Mouse (Mus musculus): ENCODE results near the gene Lcp2. TPM values are rescaled to one million over a fixed set of nuclear protein-coding genes. Genes with fewer than 3 reads are reported as not detected.

The Lcp2 gene
- polyA plus RNA-seq, 1 experiment from 2014 or later: 2.2 TPM

DNA sequence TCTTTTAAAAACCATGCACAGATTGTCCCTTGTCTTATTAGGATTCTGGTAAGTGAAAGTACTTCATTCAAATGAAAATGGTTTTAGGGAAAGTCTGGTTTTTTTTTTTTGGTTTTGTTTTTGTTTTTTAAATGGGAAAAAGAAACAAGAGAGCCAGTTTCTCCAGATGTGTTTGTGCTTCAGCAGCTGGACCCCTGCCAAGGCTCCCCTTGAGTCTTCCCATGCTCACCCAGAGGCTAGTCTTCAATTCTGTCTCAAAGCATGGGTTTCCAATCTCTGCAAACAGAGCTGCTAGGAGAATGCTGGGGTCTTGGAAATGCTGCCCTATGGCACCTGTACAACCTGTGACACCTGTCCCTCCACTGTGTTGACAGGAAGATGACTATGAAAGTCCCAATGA lies 23.9 kb downstream of the Lcp2 start:
- H3K9ac ChIP-seq (ENCODE audit: low read length): no peak overlapping the region
- H3K4me3 ChIP-seq (ENCODE audit: low read depth, low read length): no peak overlapping the region
- H3K27me3 ChIP-seq (replicated peaks; ENCODE audit: control insufficient read depth, insufficient read depth, low read length): no peaks in the 10 kb centered on the region
- H3K36me3 ChIP-seq (ENCODE audit: control insufficient read depth, insufficient read depth, low read length): no peaks in the 10 kb centered on the region
- no peaks in the 10 kb centered on the region; the same call in 1 of the 2 replicates for H3K4me1 ChIP-seq (ENCODE audit: control insufficient read depth, insufficient read depth, low read length)
- H3K9me3 ChIP-seq (replicated peaks; ENCODE audit: control insufficient read depth, low read length): no peaks in the 10 kb centered on the region
- no peak overlapping the region for H3K4me2 ChIP-seq (ENCODE audit: low read length)
- DNase-seq (ENCODE audit: low spot score) (no peak), ATAC-seq (no peak)
- no peak overlapping the region for H3K27ac ChIP-seq (ENCODE audit: low read depth, low read length)

DNA sequence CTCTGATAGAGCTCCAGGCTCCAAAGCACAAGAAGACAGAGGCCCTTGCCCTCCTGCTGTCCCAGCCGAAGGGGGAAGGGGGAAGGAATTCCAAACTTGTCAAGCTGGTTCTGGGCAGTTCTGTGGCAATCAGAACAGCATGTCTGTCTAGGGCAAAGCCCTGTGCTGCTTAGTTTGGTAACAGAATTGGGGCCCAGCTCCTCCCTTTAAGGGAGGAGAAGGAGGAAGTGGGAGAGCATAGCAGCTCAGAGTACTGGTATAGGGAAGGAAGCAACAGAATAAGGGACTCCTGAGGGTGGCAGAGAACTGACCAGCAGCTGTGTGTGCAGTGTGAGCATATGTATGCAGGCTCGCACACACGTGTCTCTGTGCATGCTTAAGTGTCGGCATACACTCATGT lies 25.6 kb downstream of the Lcp2 start:
- ATAC-seq (no peak), DNase-seq (ENCODE audit: low spot score) (no peak)
- Histone ChIP-seq H3K27ac (ENCODE audit: low read depth, low read length) (no peak overlapping the region), H3K4me3 (ENCODE audit: low read depth, low read length) (no peak overlapping the region), H3K4me1 (ENCODE audit: control insufficient read depth, insufficient read depth, low read length) (no peaks in the 10 kb centered on the region; the same call in 1 of the 2 replicates), H3K9ac (ENCODE audit: low read length) (no peak overlapping the region), H3K27me3 (replicated peaks; ENCODE audit: control insufficient read depth, insufficient read depth, low read length) (no peaks in the 10 kb centered on the region), H3K4me2 (ENCODE audit: low read length) (no peak overlapping the region), H3K36me3 (ENCODE audit: control insufficient read depth, insufficient read depth, low read length) (no peaks in the 10 kb centered on the region), H3K9me3 (replicated peaks; ENCODE audit: control insufficient read depth, low read length) (no peaks in the 10 kb centered on the region)
- WGBS: 76% methylated on average over 4 of the region's 4 CpGs

DNA sequence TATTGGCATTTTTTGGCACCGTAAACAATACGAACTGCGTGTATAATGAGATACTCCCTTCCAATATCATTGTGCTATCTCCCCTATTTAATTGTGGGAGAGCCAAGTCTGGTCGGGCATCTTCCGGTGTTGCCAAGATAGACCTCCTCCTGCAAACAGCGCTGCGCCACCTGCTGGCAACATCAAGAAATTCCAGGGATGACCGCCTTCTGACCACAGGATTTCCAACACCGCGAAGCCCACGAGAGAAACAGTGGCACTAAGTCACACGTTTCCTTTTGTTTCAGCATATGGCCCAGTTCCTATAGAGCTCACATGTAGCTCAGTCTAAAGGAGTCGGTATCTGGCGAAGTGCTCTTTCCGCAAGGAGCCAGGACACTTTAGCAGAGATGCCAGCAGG lies 27.1 kb downstream of the Lcp2 start:
- no peak overlapping the region for H3K27ac ChIP-seq (ENCODE audit: low read depth, low read length)
- no peaks in the 10 kb centered on the region; the same call in 1 of the 2 replicates for H3K4me1 ChIP-seq (ENCODE audit: control insufficient read depth, insufficient read depth, low read length)
- 16% methylated on average over 15 of the region's 15 CpGs for WGBS
- DNase-seq (ENCODE audit: low spot score): peak; percentile 73
- peak; percentile 32; the same call in 1 of the 2 replicates for ATAC-seq
- H3K36me3 ChIP-seq (ENCODE audit: control insufficient read depth, insufficient read depth, low read length): no peaks in the 10 kb centered on the region
- H3K4me2 ChIP-seq (ENCODE audit: low read length): no peak overlapping the region
- no peaks in the 10 kb centered on the region for H3K9me3 ChIP-seq (replicated peaks; ENCODE audit: control insufficient read depth, low read length)
- H3K27me3 ChIP-seq (replicated peaks; ENCODE audit: control insufficient read depth, insufficient read depth, low read length): no peaks in the 10 kb centered on the region
- H3K9ac ChIP-seq (ENCODE audit: low read length): no peak overlapping the region
- no peak overlapping the region for H3K4me3 ChIP-seq (ENCODE audit: low read depth, low read length)

DNA sequence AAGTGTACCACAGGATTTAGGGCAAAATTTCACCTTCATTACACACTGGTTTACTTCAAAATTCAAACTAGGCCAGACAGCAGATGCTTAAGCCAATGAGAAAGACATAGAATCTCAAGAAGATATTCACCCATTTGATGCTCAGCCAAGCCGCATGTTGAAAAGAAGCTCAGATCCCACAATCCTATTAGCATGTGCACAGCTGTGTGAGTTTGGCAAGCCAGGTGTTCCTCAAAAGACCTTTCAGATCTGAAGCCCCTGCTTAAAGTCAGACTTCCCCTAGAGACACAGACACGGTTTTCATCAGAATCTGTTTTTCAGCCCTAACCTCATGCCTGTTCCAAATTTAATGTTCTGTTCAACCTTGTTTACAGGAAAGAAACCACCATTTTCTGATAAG lies 31.1 kb downstream of the Lcp2 start:
- Histone ChIP-seq H3K4me1 (ENCODE audit: control insufficient read depth, insufficient read depth, low read length) (no peaks in the 10 kb centered on the region; the same call in 1 of the 2 replicates), H3K27ac (ENCODE audit: low read depth, low read length) (no peak overlapping the region), H3K9ac (ENCODE audit: low read length) (no peak overlapping the region), H3K4me3 (ENCODE audit: low read depth, low read length) (no peak overlapping the region), H3K4me2 (ENCODE audit: low read length) (no peak overlapping the region), H3K36me3 (ENCODE audit: control insufficient read depth, insufficient read depth, low read length) (no peaks in the 10 kb centered on the region), H3K27me3 (replicated peaks; ENCODE audit: control insufficient read depth, insufficient read depth, low read length) (no peaks in the 10 kb centered on the region), H3K9me3 (replicated peaks; ENCODE audit: control insufficient read depth, low read length) (no peaks in the 10 kb centered on the region)
- no peak for ATAC-seq
- DNase-seq (ENCODE audit: low spot score): no peak
- WGBS: 81% methylated on average over 2 of the region's 2 CpGs

DNA sequence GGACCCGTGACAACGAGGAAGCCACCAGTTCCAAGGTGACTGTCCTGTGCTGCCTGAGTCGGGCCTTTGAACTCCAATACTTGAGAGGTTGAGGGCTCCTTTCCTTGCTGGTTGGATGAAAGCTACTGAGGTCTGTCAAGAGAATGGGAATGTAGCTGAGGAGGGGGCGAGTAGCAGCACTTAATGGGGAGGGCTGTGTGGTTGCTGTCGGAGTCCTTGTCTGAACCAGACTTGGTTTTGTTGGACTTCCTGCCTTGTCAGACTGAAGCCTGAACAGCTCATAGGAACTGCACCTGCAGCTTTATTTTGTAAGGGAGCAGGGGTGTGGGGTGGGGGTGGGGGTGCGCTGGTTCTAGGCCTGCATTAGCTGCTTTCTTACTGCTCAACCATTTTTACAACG lies 31.9 kb downstream of the Lcp2 start:
- Histone ChIP-seq H3K4me2 (ENCODE audit: low read length) (no peak overlapping the region), H3K9me3 (replicated peaks; ENCODE audit: control insufficient read depth, low read length) (no peaks in the 10 kb centered on the region), H3K4me3 (ENCODE audit: low read depth, low read length) (no peak overlapping the region), H3K4me1 (ENCODE audit: control insufficient read depth, insufficient read depth, low read length) (no peaks in the 10 kb centered on the region; the same call in 1 of the 2 replicates), H3K36me3 (ENCODE audit: control insufficient read depth, insufficient read depth, low read length) (no peaks in the 10 kb centered on the region), H3K27me3 (replicated peaks; ENCODE audit: control insufficient read depth, insufficient read depth, low read length) (no peaks in the 10 kb centered on the region), H3K9ac (ENCODE audit: low read length) (no peak overlapping the region), H3K27ac (ENCODE audit: low read depth, low read length) (no peak overlapping the region)
- ATAC-seq: no peak
- DNase-seq (ENCODE audit: low spot score): no peak
- 90% methylated on average over 7 of the region's 7 CpGs for WGBS

DNA sequence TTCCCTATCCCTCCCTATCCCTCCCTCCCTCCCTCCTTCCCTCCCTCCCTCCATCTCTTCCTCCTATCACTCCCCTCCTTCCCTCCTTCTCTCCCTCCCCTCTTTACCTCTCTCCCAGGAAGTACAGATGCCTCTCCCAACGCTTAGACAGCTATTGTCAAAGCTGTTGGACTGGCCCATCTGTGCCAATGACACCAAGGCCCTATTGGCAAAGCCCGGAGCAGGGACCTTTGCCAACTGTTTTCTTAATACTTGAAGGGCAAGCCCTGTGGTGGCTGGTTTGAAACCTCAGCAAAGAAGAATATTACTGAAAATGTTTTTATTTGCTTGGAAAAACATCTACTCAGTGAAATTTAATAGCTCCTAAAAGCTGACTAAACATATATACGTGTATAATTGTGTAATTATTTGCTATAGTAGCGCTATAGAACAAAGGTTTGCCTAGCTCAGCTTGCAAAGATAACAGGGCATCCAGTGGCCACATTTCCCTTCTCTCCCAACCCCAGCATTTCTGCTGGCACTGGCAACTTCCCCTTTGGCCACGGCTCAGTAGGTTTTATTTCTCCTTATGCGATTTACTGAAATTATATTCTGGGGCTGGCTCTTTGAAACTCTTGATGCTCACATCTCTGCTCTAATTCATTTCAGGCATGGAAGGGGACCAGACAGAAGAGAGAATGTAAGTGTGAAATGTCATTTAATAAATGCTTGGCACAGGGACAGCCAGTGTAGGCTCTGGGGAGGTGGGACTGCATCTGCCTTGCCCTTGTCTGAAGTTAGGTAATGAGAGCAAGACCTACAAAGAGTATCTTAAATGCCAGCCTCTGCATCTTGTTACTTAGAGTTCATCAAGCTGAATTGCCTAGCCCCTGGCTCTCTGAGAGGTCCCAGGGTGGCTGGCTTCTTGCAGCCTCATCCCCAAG lies 33.1 kb downstream of the Lcp2 start:
- peak; percentile 72; the same call in 1 of the 2 replicates for ATAC-seq
- 58% methylated on average over 6 of the region's 6 CpGs for WGBS
- H3K27me3 ChIP-seq (replicated peaks; ENCODE audit: control insufficient read depth, insufficient read depth, low read length): no peaks in the 10 kb centered on the region

DNA sequence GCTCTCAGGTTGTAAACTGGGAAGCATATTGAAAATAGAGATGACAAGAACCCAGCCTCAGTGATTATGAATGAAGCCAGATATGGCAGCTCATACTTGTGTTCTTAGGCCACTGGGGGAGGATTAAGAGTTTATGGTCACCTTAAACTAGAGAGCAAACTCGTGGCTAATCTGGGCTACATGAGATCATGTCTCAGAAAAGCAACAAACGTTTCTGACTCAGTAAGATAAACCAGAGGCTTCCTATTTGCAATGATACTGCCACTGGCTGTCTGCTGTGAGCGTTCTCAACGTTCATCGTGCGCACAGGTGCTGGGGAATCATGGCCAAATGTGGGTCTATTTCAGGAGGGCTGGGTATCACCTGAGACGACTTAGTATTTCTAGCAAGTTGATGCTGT lies 37.1 kb downstream of the Lcp2 start:
- Histone ChIP-seq H3K9ac (ENCODE audit: low read length) (no peak overlapping the region), H3K4me3 (ENCODE audit: low read depth, low read length) (no peak overlapping the region), H3K4me2 (ENCODE audit: low read length) (no peak overlapping the region), H3K27me3 (replicated peaks; ENCODE audit: control insufficient read depth, insufficient read depth, low read length) (no peaks in the 10 kb centered on the region), H3K36me3 (ENCODE audit: control insufficient read depth, insufficient read depth, low read length) (no peaks in the 10 kb centered on the region), H3K4me1 (ENCODE audit: control insufficient read depth, insufficient read depth, low read length) (no peaks in the 10 kb centered on the region), H3K9me3 (replicated peaks; ENCODE audit: control insufficient read depth, low read length) (no peaks in the 10 kb centered on the region), H3K27ac (ENCODE audit: low read depth, low read length) (no peak overlapping the region)
- ATAC-seq (no peak), DNase-seq (ENCODE audit: low spot score) (no peak)
- 84% methylated on average over 7 of the region's 7 CpGs for WGBS

More for the DNA sequence above, 33.1 kb downstream of the Lcp2 start:
- H3K4me2 ChIP-seq (ENCODE audit: low read length): no peak overlapping the region
- H3K9me3 ChIP-seq (replicated peaks; ENCODE audit: control insufficient read depth, low read length): no peaks in the 10 kb centered on the region
- no peak overlapping the region for H3K27ac ChIP-seq (ENCODE audit: low read depth, low read length)
- H3K36me3 ChIP-seq (ENCODE audit: control insufficient read depth, insufficient read depth, low read length): no peaks in the 10 kb centered on the region
- H3K4me3 ChIP-seq (ENCODE audit: low read depth, low read length): no peak overlapping the region
- no peaks in the 10 kb centered on the region for H3K4me1 ChIP-seq (ENCODE audit: control insufficient read depth, insufficient read depth, low read length)
- H3K9ac ChIP-seq (ENCODE audit: low read length): no peak overlapping the region
- peak; percentile 78 for DNase-seq (ENCODE audit: low spot score)

DNA sequence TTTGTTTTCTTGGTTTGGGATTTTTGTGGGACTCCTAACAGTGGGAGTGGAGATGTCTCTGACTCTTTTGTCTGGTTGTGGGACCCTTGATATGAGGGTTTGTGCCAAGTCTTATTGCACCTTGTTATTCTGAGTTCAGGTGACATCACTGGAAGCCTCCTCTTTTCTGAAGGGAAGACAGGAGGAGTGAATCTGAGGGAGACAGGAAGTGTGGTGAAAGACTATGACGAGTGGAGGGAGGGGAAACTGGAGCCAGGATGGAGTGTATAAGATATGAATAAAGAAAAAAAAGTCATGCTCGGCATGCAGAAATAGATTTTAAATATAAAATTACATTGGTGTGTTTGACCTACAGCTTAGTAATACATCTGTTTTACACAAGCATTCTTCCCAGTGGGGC lies 37.9 kb downstream of the Lcp2 start:
- no peak overlapping the region for H3K4me3 ChIP-seq (ENCODE audit: low read depth, low read length)
- no peak overlapping the region for H3K4me2 ChIP-seq (ENCODE audit: low read length)
- no peak overlapping the region for H3K27ac ChIP-seq (ENCODE audit: low read depth, low read length)
- no peaks in the 10 kb centered on the region for H3K4me1 ChIP-seq (ENCODE audit: control insufficient read depth, insufficient read depth, low read length)
- no peaks in the 10 kb centered on the region for H3K27me3 ChIP-seq (replicated peaks; ENCODE audit: control insufficient read depth, insufficient read depth, low read length)
- 74% methylated on average over 2 of the region's 2 CpGs for WGBS
- no peak overlapping the region for H3K9ac ChIP-seq (ENCODE audit: low read length)
- ATAC-seq (no peak), DNase-seq (ENCODE audit: low spot score) (no peak)
- no peaks in the 10 kb centered on the region for H3K36me3 ChIP-seq (ENCODE audit: control insufficient read depth, insufficient read depth, low read length)
- H3K9me3 ChIP-seq (replicated peaks; ENCODE audit: control insufficient read depth, low read length): no peaks in the 10 kb centered on the region

DNA sequence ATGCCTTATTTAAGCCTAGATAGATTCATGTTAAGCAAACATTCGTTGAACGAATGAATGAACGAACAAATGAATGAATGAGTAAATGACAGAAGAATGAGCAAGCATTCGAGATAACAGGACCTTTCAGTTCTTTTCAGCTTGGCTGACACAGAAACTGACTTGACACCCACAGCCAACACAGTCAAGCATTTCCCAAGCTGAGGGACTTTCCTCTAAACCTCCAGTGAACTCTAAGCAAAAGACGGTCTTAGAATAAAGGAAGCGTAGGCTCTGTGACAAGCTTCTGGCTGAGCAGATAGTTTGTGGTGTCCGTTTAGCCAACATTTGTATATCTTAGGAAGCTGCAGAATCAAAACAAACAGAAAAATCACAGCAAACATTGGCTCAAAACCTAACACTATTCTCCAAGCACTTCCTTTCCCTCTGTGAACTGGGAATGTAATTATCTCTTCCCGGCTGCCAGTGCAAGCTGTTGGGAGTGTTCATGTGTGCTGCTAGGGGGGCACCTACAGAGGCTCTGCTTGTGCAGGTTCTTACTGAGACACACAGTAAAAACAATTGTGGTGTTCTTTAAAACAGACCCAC lies 39.5 kb downstream of the Lcp2 start:
- Histone ChIP-seq H3K4me2 (ENCODE audit: low read length) (no peak overlapping the region), H3K4me1 (ENCODE audit: control insufficient read depth, insufficient read depth, low read length) (no peaks in the 10 kb centered on the region), H3K36me3 (ENCODE audit: control insufficient read depth, insufficient read depth, low read length) (no peaks in the 10 kb centered on the region), H3K9ac (ENCODE audit: low read length) (no peak overlapping the region), H3K27me3 (replicated peaks; ENCODE audit: control insufficient read depth, insufficient read depth, low read length) (no peaks in the 10 kb centered on the region), H3K27ac (ENCODE audit: low read depth, low read length) (no peak overlapping the region), H3K9me3 (replicated peaks; ENCODE audit: control insufficient read depth, low read length) (no peaks in the 10 kb centered on the region), H3K4me3 (ENCODE audit: low read depth, low read length) (no peak overlapping the region)
- peak; percentile 76; the same call in 1 of the 2 replicates for ATAC-seq
- DNase-seq (ENCODE audit: low spot score): peak; percentile 76
- WGBS: 78% methylated on average over 8 of the region's 8 CpGs
